In genomic region chr8:79162533-79163308, GRCm38 (mm10) we compare ENCODE assay signal across 7 mouse cellular contexts.
A peak's percentile ranks its signal among the peaks of the same experiment; 100 is the strongest.
DNase-seq lines count a peak whose midpoint lies in the region; ATAC-seq and TF ChIP-seq lines count a peak whose summit lies in the region.

No protein-coding gene starts in this region.

- TF ChIP-seq CTCF in heart, postnatal 0 days (IDR thresholded peaks at IDR 0.05; ENCODE audit: low read depth), result no peak

- TF ChIP-seq EP300 in heart, postnatal 0 days (IDR thresholded peaks at IDR 0.05; ENCODE audit: low read depth), result peak; percentile 41; the same call in 1 of the 2 replicates

- WGBS in forebrain, embryonic 13.5 days, result 54% methylated on average over 10 of the region's 10 CpGs
- 15% methylated on average over 10 of the region's 10 CpGs for WGBS in heart, postnatal 0 days
- WGBS in stomach, embryonic 16.5 days, result 31% methylated on average over 10 of the region's 10 CpGs

- H3K9ac ChIP-seq in forebrain, embryonic 13.5 days, result no peak overlapping the region
- H3K9ac ChIP-seq in heart, postnatal 0 days (replicated peaks; ENCODE audit: low read depth, low read length), result no peak overlapping the region
- H3K9ac ChIP-seq in stomach, embryonic 16.5 days (ENCODE audit: low read length), result no peak overlapping the region

- no peaks in the 10 kb centered on the region for H3K9me3 ChIP-seq in forebrain, embryonic 13.5 days (replicated peaks)
- H3K9me3 ChIP-seq in heart, postnatal 0 days (replicated peaks; ENCODE audit: control insufficient read depth, low read length), result no peaks in the 10 kb centered on the region
- H3K9me3 ChIP-seq in stomach, embryonic 16.5 days (replicated peaks; ENCODE audit: control insufficient read depth, low read length), result no peaks in the 10 kb centered on the region

- H3K4me2 ChIP-seq in forebrain, embryonic 13.5 days, result no peak overlapping the region
- no peak overlapping the region for H3K4me2 ChIP-seq in heart, postnatal 0 days (ENCODE audit: low read depth, low read length)
- no peak overlapping the region for H3K4me2 ChIP-seq in stomach, embryonic 16.5 days (ENCODE audit: low read depth, low read length)

- peak; percentile 81 for ATAC-seq in forebrain, embryonic 13.5 days
- ATAC-seq in heart, postnatal 0 days (ENCODE audit: insufficient read depth, low read depth), result peak; percentile 89
- peak; percentile 88 for ATAC-seq in stomach, embryonic 16.5 days (ENCODE audit: insufficient read depth, low FRiP score)

- no peaks in the 10 kb centered on the region for H3K27me3 ChIP-seq in forebrain, embryonic 13.5 days
- no peaks in the 10 kb centered on the region for H3K27me3 ChIP-seq in heart, postnatal 0 days (ENCODE audit: control insufficient read depth, insufficient read depth, low read length)
- H3K27me3 ChIP-seq in stomach, embryonic 16.5 days (ENCODE audit: control insufficient read depth, insufficient read depth, low read length), result no peaks in the 10 kb centered on the region

- peaks cover 22% of the 10 kb centered on the region for H3K4me1 ChIP-seq in forebrain, embryonic 13.5 days
- H3K4me1 ChIP-seq in heart, postnatal 0 days (ENCODE audit: control insufficient read depth, insufficient read depth), result peaks cover 14% of the 10 kb centered on the region
- peaks cover 21% of the 10 kb centered on the region; the same call in 1 of the 2 replicates for H3K4me1 ChIP-seq in stomach, embryonic 16.5 days (ENCODE audit: control insufficient read depth, insufficient read depth, low read length)

- no peak overlapping the region for H3K4me3 ChIP-seq in forebrain, embryonic 13.5 days
- no peak overlapping the region for H3K4me3 ChIP-seq in heart, postnatal 0 days (ENCODE audit: low read depth, low read length)
- H3K4me3 ChIP-seq in stomach, embryonic 16.5 days (replicated peaks; ENCODE audit: low read length), result no peak overlapping the region

- peak; percentile 62 for DNase-seq in CD4-positive, CD25-positive, alpha-beta regulatory T cell, adult 2 months (ENCODE audit: low read depth, low spot score)
- peak; percentile 73 to 78 for DNase-seq in adrenal gland, adult 18-20 months (ENCODE audit: low spot score in 2 of 2)
- peak; percentile 83 for DNase-seq in heart, postnatal 0 days (ENCODE audit: low spot score)
- DNase-seq in kidney, postnatal 4 days, result peak; percentile 76 to 87
- DNase-seq in lung, postnatal 25 days (ENCODE audit: low spot score), result peak; percentile 34

- H3K36me3 ChIP-seq in forebrain, embryonic 13.5 days (ENCODE audit: poor library complexity, severe bottlenecking), result peaks cover 10% of the 10 kb centered on the region; the same call in 1 of the 2 replicates
- no peaks in the 10 kb centered on the region for H3K36me3 ChIP-seq in heart, postnatal 0 days (replicated peaks; ENCODE audit: control insufficient read depth, insufficient read depth, low read length)
- peaks cover 5% of the 10 kb centered on the region; the same call in 1 of the 2 replicates for H3K36me3 ChIP-seq in stomach, embryonic 16.5 days (ENCODE audit: control insufficient read depth, insufficient read depth, low read length)

- peak overlapping the region; percentile 60 for H3K27ac ChIP-seq in forebrain, embryonic 13.5 days
- H3K27ac ChIP-seq in heart, postnatal 0 days (ENCODE audit: low read depth), result peak overlapping the region; percentile 83
- H3K27ac ChIP-seq in stomach, embryonic 16.5 days (ENCODE audit: low read length), result peak overlapping the region; percentile 81
